Mouse (Mus musculus) mouse trophoblast stem cell (cell line): ENCODE data around the gene Rnase12.

Source experiments
- in situ Hi-C, 2 experiments: fragments of 300-500 bp; cut with MseI, MboI; formaldehyde crosslinking; loops; 2 replicates in 1 of 2; 3 replicates in 1 of 2; pipeline ENCODE4 v1.15.1; 2025

Rnase12 gene

GRCm38 (mm10) chr14:51087762-51088161 is 30.3 kb upstream of the Rnase12 start:
- in situ Hi-C loops, result no loop called here

- in situ Hi-C loops, result no loop called here
Measured at GRCm38 (mm10) chr14:51085911-51086310, 28.4 kb upstream of the Rnase12 start.

- in situ Hi-C loops, result no loop called here
Measured at GRCm38 (mm10) chr14:51085086-51085485, 27.6 kb upstream of the Rnase12 start.

GRCm38 (mm10) chr14:51083805-51084204 is 26.3 kb upstream of the Rnase12 start:
- in situ Hi-C loops, result no loop called here

GRCm38 (mm10) chr14:51082599-51083581 is 25.4 kb upstream of the Rnase12 start:
- in situ Hi-C loops, result no loop called here

GRCm38 (mm10) chr14:51081035-51081434 is 23.6 kb upstream of the Rnase12 start:
- in situ Hi-C loops, result no loop called here

- in situ Hi-C loops, result no loop called here
Measured at GRCm38 (mm10) chr14:51079180-51079579, 21.7 kb upstream of the Rnase12 start.

- in situ Hi-C loops, result no loop called here
Measured at GRCm38 (mm10) chr14:51074335-51074734, 16.9 kb upstream of the Rnase12 start, which contains the start of gene Olfr750. Olfr750 (minus strand) TSS chr14:51074435.

GRCm38 (mm10) chr14:51069617-51070016 is 12.2 kb upstream of the Rnase12 start:
- in situ Hi-C loops, result loop anchor here in 1 of 2 experiments (10.0 kb wide), 1 partner anchor 255 kb away; no protein-coding TSS in a partner anchor

GRCm38 (mm10) chr14:51068956-51069355 is 11.5 kb upstream of the Rnase12 start:
- in situ Hi-C loops, result loop anchor here in 1 of 2 experiments (10.0 kb wide), 1 partner anchor 254 kb away; no protein-coding TSS in a partner anchor

- in situ Hi-C loops, result loop anchor here (5.0 to 10.0 kb wide), 2 partner anchors 33 to 246 kb away; no protein-coding TSS in a partner anchor
Measured at GRCm38 (mm10) chr14:51060761-51061160, 3.3 kb upstream of the Rnase12 start.

- in situ Hi-C loops, result no loop called here
Measured at GRCm38 (mm10) chr14:51054243-51055237, 2.9 kb downstream of the Rnase12 start.

GRCm38 (mm10) chr14:51053176-51053575 is 4.3 kb downstream of the Rnase12 start:
- in situ Hi-C loops, result no loop called here

- in situ Hi-C loops, result no loop called here
Measured at GRCm38 (mm10) chr14:51051941-51052340, 5.5 kb downstream of the Rnase12 start.

GRCm38 (mm10) chr14:51050063-51050462 is 7.4 kb downstream of the Rnase12 start, which contains the start of gene Rnase11:
Rnase11 (minus strand) TSS chr14:51050163.
- in situ Hi-C loops, result no loop called here

GRCm38 (mm10) chr14:51047846-51048245 is 9.6 kb downstream of the Rnase12 start:
- in situ Hi-C loops, result no loop called here

- in situ Hi-C loops, result no loop called here
Measured at GRCm38 (mm10) chr14:51041769-51042168, 15.7 kb downstream of the Rnase12 start, which contains the start of gene Rnase9. Rnase9 (minus strand) TSS chr14:51041869.

- in situ Hi-C loops, result no loop called here
Measured at GRCm38 (mm10) chr14:51036214-51036613, 21.2 kb downstream of the Rnase12 start.

- in situ Hi-C loops, result no loop called here
Measured at GRCm38 (mm10) chr14:51035206-51035605, 22.3 kb downstream of the Rnase12 start.

GRCm38 (mm10) chr14:51027387-51028155 is 29.9 kb downstream of the Rnase12 start:
- in situ Hi-C loops, result loop anchor here (5.0 kb wide), 1 partner anchor 35 kb away; no protein-coding TSS in a partner anchor
